Mouse (Mus musculus) activated CD4-positive, CD25-positive, alpha-beta regulatory T cell, adult 4 months (primary cell): ENCODE data around the gene Sertm1. TPM values are rescaled to one million over a fixed set of nuclear protein-coding genes. Genes with fewer than 3 reads are reported as not detected.

Experiments used
- ATAC-seq: one replicate; pipeline ENCODE4 v1.8.0; 2017
- polyA plus RNA-seq, 2 experiments: library from polyadenylated mRNA; unstranded; fragments of 100-300 nt; shearing (Covaris generic); gene quantifications; one replicate each; pipeline ENCODE4 v1.2.1; 2017

Sertm1 gene
- polyA plus RNA-seq = not detected

DNA sequence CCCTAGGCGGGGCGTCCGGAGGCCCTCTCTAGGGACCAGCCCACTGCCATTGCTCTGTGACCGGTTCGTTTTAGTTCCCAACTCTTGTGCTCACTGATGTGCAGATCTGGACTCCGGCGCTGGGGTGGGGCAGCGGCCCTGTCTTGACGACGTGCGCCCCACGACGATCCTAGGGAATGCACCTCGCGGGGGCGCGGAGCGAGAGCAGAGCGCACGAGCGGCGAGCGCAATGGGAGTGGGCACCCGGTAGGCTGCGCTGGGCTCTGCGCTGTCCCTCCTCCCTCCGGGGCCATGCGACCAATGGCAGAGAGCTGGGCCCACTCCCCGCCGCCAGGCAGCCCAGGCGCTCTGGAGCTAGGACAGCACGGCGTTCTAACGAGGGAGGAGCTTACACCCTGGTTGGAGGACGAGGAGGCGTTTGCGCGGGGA is at the start of gene Sertm1:
Sertm1 (minus strand) TSS at position 245 of the 429 bp plus-strand sequence.
- ATAC-seq = no peak

DNA sequence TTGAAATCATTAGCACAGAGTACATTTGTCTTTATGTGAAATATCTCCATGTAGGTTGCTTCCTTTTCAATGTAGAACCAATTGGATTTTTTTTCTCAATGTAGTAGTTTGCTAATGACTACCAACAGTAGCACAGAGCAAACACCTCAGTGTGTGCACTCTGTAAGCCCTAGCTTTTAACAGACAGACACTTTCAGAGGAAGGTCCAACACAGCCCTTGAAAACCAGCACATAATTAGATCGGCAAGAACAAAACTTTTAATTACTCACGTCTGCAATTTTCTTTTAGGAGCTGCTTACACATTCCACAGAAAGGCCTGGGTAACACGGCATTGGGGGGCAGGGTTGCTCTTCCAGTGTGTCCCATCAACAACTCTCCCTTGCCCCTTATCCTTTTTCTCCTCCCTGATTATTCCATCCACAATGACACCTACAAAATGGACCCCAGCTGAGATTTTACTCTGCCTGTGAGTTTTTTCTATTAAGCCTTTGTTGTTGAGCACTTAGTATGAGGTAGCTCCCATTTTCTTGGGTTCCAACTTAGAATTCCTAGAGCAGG is 49.3 kb upstream of the Sertm1 start:
- no peak for ATAC-seq

DNA sequence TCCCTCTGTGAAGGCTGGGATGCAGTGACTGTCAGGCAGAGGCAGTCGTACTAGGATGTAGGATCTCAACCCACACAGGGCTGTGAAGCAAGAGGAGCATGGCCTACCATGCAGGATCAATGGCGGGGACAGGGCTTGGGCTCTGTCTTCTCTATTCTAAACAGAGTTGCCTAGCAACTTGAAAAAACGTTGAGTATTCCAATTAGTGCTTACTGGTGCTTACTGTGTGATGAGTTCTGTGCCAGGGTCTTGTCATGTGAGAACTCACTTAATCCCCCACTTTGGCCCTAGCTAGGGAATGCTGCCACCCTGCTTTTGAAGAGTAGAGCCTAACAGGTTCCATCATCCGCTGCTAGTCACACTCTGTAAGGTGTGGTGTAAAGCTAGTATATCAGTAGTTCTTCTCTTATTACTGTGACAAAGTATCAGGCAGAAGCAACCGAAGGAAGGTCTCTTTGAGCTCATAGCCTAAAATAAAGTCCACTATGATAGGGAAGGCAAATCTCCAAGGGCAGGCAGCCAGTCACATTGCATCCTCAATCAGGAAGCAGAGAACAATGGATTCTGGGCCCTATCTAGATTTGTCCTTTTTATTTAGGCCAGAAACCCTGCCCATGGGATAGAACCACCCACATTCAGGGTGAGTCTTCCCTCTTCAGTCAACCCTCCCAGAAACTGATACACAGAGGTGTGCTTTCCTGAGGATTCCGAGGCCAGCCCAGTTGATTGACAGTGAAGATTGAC is 27.6 kb upstream of the Sertm1 start:
- no peak for ATAC-seq

DNA sequence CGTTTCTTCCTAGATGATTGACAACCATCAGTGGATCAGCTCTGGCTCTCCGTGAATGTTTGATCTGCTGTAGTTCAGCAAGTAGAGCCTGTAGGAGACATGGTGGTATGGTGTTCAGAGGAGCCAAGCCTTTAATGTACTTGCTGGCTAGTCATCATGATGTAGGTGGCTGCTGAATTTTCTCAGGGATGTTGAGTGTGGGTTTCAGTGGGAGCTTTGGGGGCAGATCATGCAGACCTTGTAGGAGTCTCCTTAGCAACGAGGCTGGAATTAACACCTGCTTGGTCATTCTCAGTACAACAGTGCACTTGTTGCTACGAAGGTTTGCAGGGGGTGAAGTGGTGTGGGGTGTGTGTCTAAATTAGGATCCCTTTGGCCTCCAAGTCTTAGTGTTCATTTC is 18.8 kb upstream of the Sertm1 start:
- no peak for ATAC-seq

DNA sequence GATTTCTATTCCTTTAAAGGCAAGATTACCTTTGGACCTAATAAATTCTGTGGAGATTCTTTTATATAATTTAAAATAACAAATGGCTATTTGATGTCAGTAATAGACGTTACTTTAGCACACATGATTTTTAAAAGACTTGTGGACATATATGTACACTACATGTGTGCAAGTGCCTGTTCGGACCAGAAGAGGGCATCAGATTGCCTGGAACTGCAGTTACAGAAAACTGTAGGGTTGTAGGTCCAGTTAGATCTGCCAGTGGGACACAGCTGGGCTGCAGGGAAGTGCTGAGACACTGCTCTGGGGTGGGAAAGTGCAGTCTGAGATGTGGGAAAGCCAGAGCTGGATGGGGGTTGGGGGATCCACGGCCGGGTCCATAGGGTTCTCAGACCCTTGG is 16.9 kb upstream of the Sertm1 start:
- no peak for ATAC-seq

DNA sequence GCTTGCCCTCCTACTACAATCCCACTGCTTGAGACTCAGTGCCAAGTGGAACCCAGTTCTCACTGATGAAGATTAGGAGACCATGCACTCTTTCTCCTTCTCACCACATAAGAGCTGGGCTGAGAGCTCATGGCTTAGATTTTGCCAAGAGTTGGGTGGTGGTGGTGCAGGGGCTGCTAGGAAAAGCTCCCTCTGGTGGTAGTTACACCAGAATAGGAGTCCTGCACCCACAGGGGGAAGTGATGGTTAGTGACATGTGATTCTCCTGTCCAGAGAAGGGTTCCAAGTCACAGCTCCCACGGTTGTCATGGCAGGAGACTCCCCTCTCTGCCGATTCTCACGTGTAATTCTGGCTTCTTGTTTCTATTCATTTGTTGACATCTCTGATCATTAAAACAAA is 4.7 kb upstream of the Sertm1 start:
- ATAC-seq = no peak

DNA sequence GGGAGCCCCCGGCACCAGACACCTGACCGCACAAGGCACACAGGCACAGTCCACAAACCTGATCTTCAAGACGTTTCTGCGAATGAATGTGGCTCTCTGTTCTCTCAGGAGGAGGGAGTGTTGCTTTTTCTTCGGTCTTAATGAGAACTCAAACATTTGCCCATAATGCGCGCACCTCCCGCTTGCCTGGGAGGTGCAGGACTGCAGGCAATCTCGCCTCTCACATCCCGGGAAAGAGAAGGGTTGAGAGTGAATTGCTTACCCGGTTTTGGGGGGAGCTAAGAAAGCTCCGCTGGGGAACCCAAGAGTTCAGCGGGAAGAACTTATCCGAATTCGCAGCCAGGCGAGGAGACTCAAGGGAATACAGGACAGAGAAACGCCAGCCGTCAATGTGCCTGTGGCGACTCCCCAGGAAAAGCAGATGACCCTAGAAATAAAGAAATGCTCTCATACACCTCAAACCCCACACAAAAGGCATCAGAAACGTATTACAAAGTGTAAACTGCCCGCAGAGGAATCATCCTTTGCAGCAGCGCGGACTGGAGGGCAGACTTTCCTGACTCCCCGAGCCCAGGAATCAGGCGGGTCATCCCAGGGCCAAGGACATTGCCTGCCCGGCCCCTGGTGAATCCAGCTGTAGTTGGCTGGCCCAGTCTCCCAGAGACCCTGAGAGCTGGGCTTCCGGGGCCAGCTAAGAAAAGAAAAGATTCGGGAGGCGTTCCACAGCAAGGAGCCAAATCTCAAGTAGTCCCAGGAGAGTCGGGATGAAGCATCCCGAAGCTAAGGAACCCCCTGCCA is 643 bp downstream of the Sertm1 start:
- no peak for ATAC-seq

DNA sequence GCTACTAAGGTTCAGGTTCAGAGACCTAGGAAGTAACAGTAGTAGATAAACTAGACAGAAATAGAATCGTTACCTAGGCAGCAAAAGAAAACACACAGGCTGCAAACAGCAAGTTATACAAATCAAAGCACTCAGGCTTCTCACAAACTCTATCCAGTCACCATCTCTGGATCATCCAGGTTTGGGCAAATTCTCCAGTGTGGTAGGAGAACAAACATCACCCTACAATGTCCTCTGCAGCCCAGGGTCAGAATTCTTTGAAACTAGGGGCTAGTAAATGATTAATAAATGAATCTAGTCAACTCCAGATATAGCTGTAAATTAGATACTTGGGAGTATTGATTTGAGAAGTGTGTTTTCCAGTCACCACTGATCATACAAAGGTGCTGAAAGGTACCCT is 6.8 kb downstream of the Sertm1 start:
- no peak for ATAC-seq

DNA sequence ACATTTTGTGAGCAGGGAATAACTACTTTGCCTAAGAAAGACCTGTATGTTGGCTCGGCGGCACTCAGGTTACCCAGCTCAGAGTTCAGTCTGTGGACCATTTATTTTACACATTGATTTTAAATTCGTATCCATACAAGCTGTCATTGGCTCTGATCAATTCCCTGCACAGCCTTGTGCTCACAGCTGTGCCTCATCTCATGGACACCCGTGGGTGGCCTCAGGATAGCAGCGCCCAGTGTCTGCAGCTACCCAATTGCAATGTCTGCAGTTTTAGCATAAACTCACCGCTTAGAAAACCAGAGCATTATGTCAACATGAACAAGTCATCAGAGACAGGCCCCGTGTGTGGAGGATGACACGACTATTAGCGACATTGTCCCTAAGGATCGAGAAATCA is 17.7 kb downstream of the Sertm1 start:
- no peak for ATAC-seq

DNA sequence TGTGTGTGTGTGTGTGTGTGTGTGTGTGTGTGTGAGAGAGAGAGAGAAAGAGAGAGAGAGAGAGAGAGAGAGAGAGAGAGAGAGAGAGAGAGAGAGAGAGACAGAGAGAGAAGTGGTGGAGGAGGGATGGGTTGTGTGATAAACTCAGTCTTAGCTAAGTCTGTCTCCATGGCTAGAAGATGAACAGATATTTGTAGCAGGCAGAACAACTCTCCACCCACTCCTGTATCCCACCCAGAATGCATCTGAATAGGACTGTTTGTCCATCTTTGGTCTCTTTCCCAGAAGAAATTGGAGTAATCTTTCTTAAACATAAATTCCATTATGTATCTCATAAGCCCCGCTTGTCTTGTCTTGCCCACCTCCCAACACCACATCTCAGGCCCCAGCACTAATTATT is 20.8 kb downstream of the Sertm1 start:
- no peak for ATAC-seq

DNA sequence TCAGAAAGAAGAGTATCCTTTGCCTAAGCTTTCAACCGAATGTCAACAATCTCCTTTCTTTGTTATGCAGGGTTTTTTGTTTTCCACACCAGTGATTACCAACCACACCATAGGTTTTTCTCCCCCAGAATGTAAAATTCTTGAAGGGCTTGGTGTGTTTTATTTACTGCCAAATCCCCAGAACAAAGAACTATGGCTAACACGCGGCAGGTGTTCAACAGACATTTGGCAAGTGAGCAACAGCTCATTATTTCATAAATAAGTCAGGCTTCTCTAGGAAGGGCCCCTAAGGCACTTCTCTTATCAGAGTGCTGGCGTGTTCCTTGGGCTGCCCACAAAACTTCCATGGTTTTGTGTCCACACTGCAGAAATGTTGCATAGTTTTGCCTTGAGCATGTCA is 23.5 kb downstream of the Sertm1 start:
- no peak for ATAC-seq

DNA sequence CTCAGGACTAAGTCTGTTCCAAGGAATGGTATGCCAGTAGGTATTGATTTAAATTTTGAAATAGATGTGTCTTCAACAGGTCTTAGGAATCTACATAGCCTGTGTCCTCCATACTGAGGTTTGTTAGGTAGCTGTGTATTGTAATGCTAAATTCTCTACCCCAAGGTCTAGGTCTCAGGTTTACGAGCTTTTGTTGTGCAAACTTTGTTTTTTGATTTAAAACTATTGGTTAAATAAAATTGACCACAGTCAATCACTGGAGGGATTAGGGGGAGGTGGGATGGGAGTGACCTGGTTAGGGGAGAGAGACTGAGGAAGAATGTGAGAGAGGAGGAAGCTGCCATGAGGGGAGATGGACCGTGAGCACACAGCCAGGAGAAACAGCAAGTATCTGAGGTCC is 29.2 kb downstream of the Sertm1 start:
- ATAC-seq = no peak

Other genes starting within 250 kb of the Sertm1 start
- gene Supt20, start 223.1 kb downstream of the Sertm1 start, polyA plus RNA-seq = 100 to 1,000 TPM; 168 to 188 TPM
- gene Gm21958, start 201.5 kb downstream of the Sertm1 start, polyA plus RNA-seq = 1 to 10 TPM in 1 of 2 experiments, not detected in 1; 2.0 TPM
- gene Exosc8, start 180.5 kb downstream of the Sertm1 start, polyA plus RNA-seq = 100 to 1,000 TPM; 205 to 218 TPM
- gene Alg5, start 180.3 kb downstream of the Sertm1 start, polyA plus RNA-seq = 10 to 100 TPM; 76.6 to 88.1 TPM
- not detected for gene Smad9, start 160.3 kb downstream of the Sertm1 start, polyA plus RNA-seq
- 1 to 10 TPM; 3.9 to 6.9 TPM for gene Rfxap, start 108.1 kb downstream of the Sertm1 start, polyA plus RNA-seq
- not detected for gene Ccna1, start 139.6 kb upstream of the Sertm1 start, polyA plus RNA-seq
- 10 to 100 TPM; 15.8 to 18.6 TPM for gene Spg20, start 196.2 kb upstream of the Sertm1 start, polyA plus RNA-seq
- gene Ccdc169, start 221.5 kb upstream of the Sertm1 start, polyA plus RNA-seq = not detected